Mouse (Mus musculus): ENCODE data around the gene Olfr774. TPM values are rescaled to one million over a fixed set of nuclear protein-coding genes. Genes with fewer than 3 reads are reported as not detected.

Olfr774 gene
- polyA plus RNA-seq (2015; fragmentation: Nextera tagmentation; extraction: Ambion mirVana), result not detected in 2 replicates

GRCm38 (mm10) chr10:129235904-129236303 is at the start of gene Olfr774:
TSS of gene Olfr774 (plus strand) at chr10:129236204.

GRCm38 (mm10) chr10:129187319-129187718 is 48.7 kb upstream of the Olfr774 start, which contains the start of gene Olfr773:
TSS of gene Olfr773 (minus strand) at chr10:129187419.

GRCm38 (mm10) chr10:129248112-129248511 is 12.1 kb downstream of the Olfr774 start, which contains the start of gene Olfr775:
TSS of gene Olfr775 (plus strand) at chr10:129248412.

GRCm38 (mm10) chr10:129258827-129259226 is 22.8 kb downstream of the Olfr774 start, which contains the start of gene Olfr776:
TSS of gene Olfr776 (plus strand) at chr10:129259127.

GRCm38 (mm10) chr10:129271081-129271535 is 35.1 kb downstream of the Olfr774 start, which contains the start of gene Olfr777:
TSS of gene Olfr777 (minus strand) at chr10:129271485.

Other genes starting within 250 kb of the Olfr774 start
- not detected in 2 replicates for gene Olfr9, start 246.8 kb upstream of the Olfr774 start, polyA plus RNA-seq (2015; fragmentation: Nextera tagmentation; extraction: Ambion mirVana)
- not detected in 2 replicates for gene Olfr763, start 225.4 kb upstream of the Olfr774 start, polyA plus RNA-seq (2015; fragmentation: Nextera tagmentation; extraction: Ambion mirVana)
- not detected in 2 replicates for gene Olfr764-ps1, start 196.3 kb upstream of the Olfr774 start, polyA plus RNA-seq (2015; fragmentation: Nextera tagmentation; extraction: Ambion mirVana)
- not detected in 2 replicates for gene Olfr765, start 186.2 kb upstream of the Olfr774 start, polyA plus RNA-seq (2015; fragmentation: Nextera tagmentation; extraction: Ambion mirVana)
- not detected in 2 replicates for gene Olfr766-ps1, start 167.2 kb upstream of the Olfr774 start, polyA plus RNA-seq (2015; fragmentation: Nextera tagmentation; extraction: Ambion mirVana)
- not detected in 2 replicates for gene Olfr767, start 153.3 kb upstream of the Olfr774 start, polyA plus RNA-seq (2015; fragmentation: Nextera tagmentation; extraction: Ambion mirVana)
- gene Olfr768, start 136.8 kb upstream of the Olfr774 start, polyA plus RNA-seq (2015; fragmentation: Nextera tagmentation; extraction: Ambion mirVana), result not detected in 2 replicates
- not detected in 2 replicates for gene Olfr769, start 118.3 kb upstream of the Olfr774 start, polyA plus RNA-seq (2015; fragmentation: Nextera tagmentation; extraction: Ambion mirVana)
- gene Olfr770, start 97.2 kb upstream of the Olfr774 start, polyA plus RNA-seq (2015; fragmentation: Nextera tagmentation; extraction: Ambion mirVana), result not detected in 2 replicates
- not detected in 2 replicates for gene Olfr771, start 71.5 kb upstream of the Olfr774 start, polyA plus RNA-seq (2015; fragmentation: Nextera tagmentation; extraction: Ambion mirVana)
- not detected in 2 replicates for gene Olfr772, start 58.3 kb upstream of the Olfr774 start, polyA plus RNA-seq (2015; fragmentation: Nextera tagmentation; extraction: Ambion mirVana)
- not detected in 2 replicates for gene Olfr773, start 48.8 kb upstream of the Olfr774 start, polyA plus RNA-seq (2015; fragmentation: Nextera tagmentation; extraction: Ambion mirVana)
- gene Olfr775, start 12.2 kb downstream of the Olfr774 start, polyA plus RNA-seq (2015; fragmentation: Nextera tagmentation; extraction: Ambion mirVana), result not detected in 2 replicates
- not detected in 2 replicates for gene Olfr776, start 22.9 kb downstream of the Olfr774 start, polyA plus RNA-seq (2015; fragmentation: Nextera tagmentation; extraction: Ambion mirVana)
- gene Olfr777, start 35.3 kb downstream of the Olfr774 start, polyA plus RNA-seq (2015; fragmentation: Nextera tagmentation; extraction: Ambion mirVana), result not detected in 2 replicates
- not detected in 2 replicates for gene Olfr780, start 81.9 kb downstream of the Olfr774 start, polyA plus RNA-seq (2015; fragmentation: Nextera tagmentation; extraction: Ambion mirVana)
- gene Olfr781, start 92.7 kb downstream of the Olfr774 start, polyA plus RNA-seq (2015; fragmentation: Nextera tagmentation; extraction: Ambion mirVana), result not detected in 2 replicates
- gene Olfr782, start 112.6 kb downstream of the Olfr774 start, polyA plus RNA-seq (2015; fragmentation: Nextera tagmentation; extraction: Ambion mirVana), result not detected in 2 replicates
- 0.04 TPM in 1 of 2 replicates, not detected in the other for gene Olfr784, start 147.9 kb downstream of the Olfr774 start, polyA plus RNA-seq (2015; fragmentation: Nextera tagmentation; extraction: Ambion mirVana)
- not detected in 2 replicates for gene Olfr785, start 169.2 kb downstream of the Olfr774 start, polyA plus RNA-seq (2015; fragmentation: Nextera tagmentation; extraction: Ambion mirVana)
- not detected in 2 replicates for gene Olfr786, start 191.1 kb downstream of the Olfr774 start, polyA plus RNA-seq (2015; fragmentation: Nextera tagmentation; extraction: Ambion mirVana)
- not detected in 2 replicates for gene Olfr787, start 225.7 kb downstream of the Olfr774 start, polyA plus RNA-seq (2015; fragmentation: Nextera tagmentation; extraction: Ambion mirVana)
- not detected in 2 replicates for gene Olfr788, start 234.8 kb downstream of the Olfr774 start, polyA plus RNA-seq (2015; fragmentation: Nextera tagmentation; extraction: Ambion mirVana)
- gene Olfr789, start 248.5 kb downstream of the Olfr774 start, polyA plus RNA-seq (2015; fragmentation: Nextera tagmentation; extraction: Ambion mirVana), result not detected in 2 replicates